Mouse (Mus musculus): ENCODE results near the gene S100z.

- TF ChIP-seq CTCF (IDR thresholded peaks at IDR 0.05; ENCODE audit: control insufficient read depth, insufficient read depth, low read length), result no peak
- TF ChIP-seq POLR2A (IDR thresholded peaks at IDR 0.05; ENCODE audit: borderline replicate concordance, control insufficient read depth, low read depth, low read length), result no peak
Observed at GRCm38 (mm10) chr13:95478671-95479413, at the start of gene S100z.

Measured in bone marrow, adult 2 months (tissue).